Mouse (Mus musculus): Measurements from ENCODE around the gene Sqor. TPM values are rescaled to one million over a fixed set of nuclear protein-coding genes. Genes with fewer than 3 reads are reported as not detected.

The Sqor gene
- total and polyA plus RNA-seq, 2 experiments from 2014 or later = 2.8 to 3.6 TPM

GRCm38 (mm10) chr2:122776823-122777222, 11.8 kb downstream of the Sqor start:
- Histone ChIP-seq H3K9ac (replicated peaks; ENCODE audit: low read length, poor library complexity, severe bottlenecking) (no peak overlapping the region), H3K4me1 (ENCODE audit: insufficient read depth, low read length) (no peaks in the 10 kb centered on the region), H3K27me3 (ENCODE audit: insufficient read depth, low read length) (no peaks in the 10 kb centered on the region), H3K27ac (ENCODE audit: low read depth, low read length) (no peak overlapping the region), H3K4me3 (ENCODE audit: low read depth, low read length) (no peak overlapping the region), H3K36me3 (ENCODE audit: insufficient read depth, low read length) (no peaks in the 10 kb centered on the region), H3K4me2 (ENCODE audit: low read depth, low read length, poor library complexity, severe bottlenecking) (no peak overlapping the region), H3K9me3 (ENCODE audit: low read length) (no peaks in the 10 kb centered on the region)
- no peak for DNase-seq (ENCODE audit: low spot score)
- WGBS = 70% methylated on average over 2 of the region's 2 CpGs
- no peak for ATAC-seq (ENCODE audit: low FRiP score)
- TF ChIP-seq CTCF (IDR thresholded peaks at IDR 0.05) = no peak

DNA sequence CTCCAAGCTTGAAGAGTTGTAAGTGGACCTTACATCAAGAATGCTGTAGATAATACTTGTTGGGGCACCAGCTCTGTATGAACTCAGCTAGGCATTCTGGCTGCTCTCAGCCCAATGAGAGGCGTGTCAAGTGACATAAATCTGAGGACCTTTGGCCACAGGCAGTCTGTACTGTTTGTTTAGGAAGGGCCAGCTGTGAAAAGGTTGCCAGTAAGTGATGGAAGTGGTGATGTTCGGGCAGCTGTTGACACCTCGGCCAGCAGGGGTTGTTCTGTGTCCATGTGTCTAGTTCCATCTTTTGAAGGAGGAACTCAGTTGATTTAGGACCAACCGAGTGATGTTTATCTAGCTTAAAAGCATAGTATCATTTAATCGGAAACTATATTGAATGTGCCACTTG, 14.9 kb downstream of the Sqor start:
- no peak overlapping the region for H3K4me3 ChIP-seq (ENCODE audit: low read depth, low read length)
- no peak for DNase-seq (ENCODE audit: low spot score)
- H3K27ac ChIP-seq (ENCODE audit: low read depth, low read length) = no peak overlapping the region
- no peak for ATAC-seq (ENCODE audit: low FRiP score)
- no peak overlapping the region for H3K4me2 ChIP-seq (ENCODE audit: low read depth, low read length, poor library complexity, severe bottlenecking)
- no peak overlapping the region for H3K9ac ChIP-seq (replicated peaks; ENCODE audit: low read length, poor library complexity, severe bottlenecking)
- H3K4me1 ChIP-seq (ENCODE audit: insufficient read depth, low read length) = no peaks in the 10 kb centered on the region
- TF ChIP-seq CTCF (IDR thresholded peaks at IDR 0.05) = no peak
- 75% methylated on average over 5 of the region's 5 CpGs for WGBS
- H3K36me3 ChIP-seq (ENCODE audit: insufficient read depth, low read length) = no peaks in the 10 kb centered on the region
- H3K27me3 ChIP-seq (ENCODE audit: insufficient read depth, low read length) = no peaks in the 10 kb centered on the region
- H3K9me3 ChIP-seq (ENCODE audit: low read length) = no peaks in the 10 kb centered on the region

DNA sequence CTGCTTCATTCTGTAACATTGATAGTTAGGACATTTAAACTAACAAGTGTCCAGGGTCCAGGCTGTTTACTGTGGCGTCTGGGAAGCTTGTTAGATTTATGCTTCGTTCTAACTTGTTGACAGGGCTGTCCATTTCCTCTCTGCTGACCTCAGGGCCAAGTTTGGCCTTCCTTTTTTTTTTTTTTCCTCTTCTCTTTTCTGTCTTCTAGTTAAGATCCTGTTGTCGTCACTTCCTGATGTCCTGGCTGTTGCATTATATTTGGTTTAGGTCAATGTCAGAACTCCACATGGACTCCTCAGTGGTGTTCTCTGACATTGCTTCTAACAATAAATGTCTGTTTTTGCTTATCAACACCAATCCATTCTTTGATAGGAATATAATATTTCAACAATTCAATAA, 15.4 kb downstream of the Sqor start:
- WGBS = 82% methylated on average over 3 of the region's 3 CpGs
- H3K36me3 ChIP-seq (ENCODE audit: insufficient read depth, low read length) = no peaks in the 10 kb centered on the region
- ATAC-seq (ENCODE audit: low FRiP score) = no peak
- H3K27me3 ChIP-seq (ENCODE audit: insufficient read depth, low read length) = no peaks in the 10 kb centered on the region
- no peak overlapping the region for H3K4me3 ChIP-seq (ENCODE audit: low read depth, low read length)
- no peak overlapping the region for H3K27ac ChIP-seq (ENCODE audit: low read depth, low read length)
- no peak overlapping the region for H3K4me2 ChIP-seq (ENCODE audit: low read depth, low read length, poor library complexity, severe bottlenecking)
- no peak for TF ChIP-seq CTCF (IDR thresholded peaks at IDR 0.05)
- H3K4me1 ChIP-seq (ENCODE audit: insufficient read depth, low read length) = no peaks in the 10 kb centered on the region
- H3K9me3 ChIP-seq (ENCODE audit: low read length) = no peaks in the 10 kb centered on the region
- no peak overlapping the region for H3K9ac ChIP-seq (replicated peaks; ENCODE audit: low read length, poor library complexity, severe bottlenecking)
- no peak for DNase-seq (ENCODE audit: low spot score)

- H3K36me3 ChIP-seq (ENCODE audit: insufficient read depth, low read length) = no peaks in the 10 kb centered on the region
- H3K9ac ChIP-seq (replicated peaks; ENCODE audit: low read length, poor library complexity, severe bottlenecking) = no peak overlapping the region
- no peak for ATAC-seq (ENCODE audit: low FRiP score)
- H3K27me3 ChIP-seq (ENCODE audit: insufficient read depth, low read length) = no peaks in the 10 kb centered on the region
- 76% methylated on average over 8 of the region's 8 CpGs for WGBS
- DNase-seq (ENCODE audit: low spot score) = no peak
- H3K4me3 ChIP-seq (ENCODE audit: low read depth, low read length) = no peak overlapping the region
- no peaks in the 10 kb centered on the region for H3K4me1 ChIP-seq (ENCODE audit: insufficient read depth, low read length)
- H3K27ac ChIP-seq (ENCODE audit: low read depth, low read length) = no peak overlapping the region
- TF ChIP-seq CTCF (IDR thresholded peaks at IDR 0.05) = no peak
- no peaks in the 10 kb centered on the region for H3K9me3 ChIP-seq (ENCODE audit: low read length)
- H3K4me2 ChIP-seq (ENCODE audit: low read depth, low read length, poor library complexity, severe bottlenecking) = no peak overlapping the region
Measured at GRCm38 (mm10) chr2:122781590-122782356, 16.7 kb downstream of the Sqor start.

GRCm38 (mm10) chr2:122783730-122784129, 18.7 kb downstream of the Sqor start:
- H3K4me3 ChIP-seq (ENCODE audit: low read depth, low read length) = no peak overlapping the region
- TF ChIP-seq CTCF (IDR thresholded peaks at IDR 0.05) = no peak
- no peak for DNase-seq (ENCODE audit: low spot score)
- H3K4me1 ChIP-seq (ENCODE audit: insufficient read depth, low read length) = no peaks in the 10 kb centered on the region
- no peaks in the 10 kb centered on the region for H3K36me3 ChIP-seq (ENCODE audit: insufficient read depth, low read length)
- H3K9ac ChIP-seq (replicated peaks; ENCODE audit: low read length, poor library complexity, severe bottlenecking) = no peak overlapping the region
- no peak overlapping the region for H3K27ac ChIP-seq (ENCODE audit: low read depth, low read length)
- WGBS = 95% methylated on average over 2 of the region's 2 CpGs
- H3K27me3 ChIP-seq (ENCODE audit: insufficient read depth, low read length) = no peaks in the 10 kb centered on the region
- no peak overlapping the region for H3K4me2 ChIP-seq (ENCODE audit: low read depth, low read length, poor library complexity, severe bottlenecking)
- ATAC-seq (ENCODE audit: low FRiP score) = no peak
- H3K9me3 ChIP-seq (ENCODE audit: low read length) = no peaks in the 10 kb centered on the region

- Histone ChIP-seq H3K4me1 (ENCODE audit: insufficient read depth, low read length) (no peaks in the 10 kb centered on the region), H3K4me3 (ENCODE audit: low read depth, low read length) (no peak overlapping the region), H3K4me2 (ENCODE audit: low read depth, low read length, poor library complexity, severe bottlenecking) (no peak overlapping the region), H3K36me3 (ENCODE audit: insufficient read depth, low read length) (no peaks in the 10 kb centered on the region), H3K9ac (replicated peaks; ENCODE audit: low read length, poor library complexity, severe bottlenecking) (no peak overlapping the region), H3K27ac (ENCODE audit: low read depth, low read length) (no peak overlapping the region), H3K27me3 (ENCODE audit: insufficient read depth, low read length) (no peaks in the 10 kb centered on the region), H3K9me3 (ENCODE audit: low read length) (no peaks in the 10 kb centered on the region)
- no peak for ATAC-seq (ENCODE audit: low FRiP score)
- TF ChIP-seq CTCF (IDR thresholded peaks at IDR 0.05) = no peak
- WGBS = 94% methylated on average over 3 of the region's 3 CpGs
- DNase-seq (ENCODE audit: low spot score) = no peak
Measured at GRCm38 (mm10) chr2:122784701-122785100, 19.7 kb downstream of the Sqor start.
